Mouse (Mus musculus): ENCODE results near the gene Vmp1.
A peak's percentile ranks its signal among the peaks of the same experiment; 100 is the strongest.

Gene Vmp1

GRCm38 (mm10) chr11:86671041-86671675, 12.5 kb downstream of the Vmp1 start:
- DNase-seq: no peak

GRCm38 (mm10) chr11:86668169-86668568, 15.5 kb downstream of the Vmp1 start:
- no peak for DNase-seq

- DNase-seq: no peak
Observed at GRCm38 (mm10) chr11:86667553-86667952, 16.1 kb downstream of the Vmp1 start.

- DNase-seq: no peak
Observed at GRCm38 (mm10) chr11:86664406-86664805, 19.2 kb downstream of the Vmp1 start.

- DNase-seq: no peak
Observed at GRCm38 (mm10) chr11:86663977-86664376, 19.7 kb downstream of the Vmp1 start.

GRCm38 (mm10) chr11:86662986-86663895, 20.4 kb downstream of the Vmp1 start:
- no peak for DNase-seq

- no peak for DNase-seq
Observed at GRCm38 (mm10) chr11:86657863-86658262, 25.8 kb downstream of the Vmp1 start.

GRCm38 (mm10) chr11:86656849-86657567, 26.6 kb downstream of the Vmp1 start:
- DNase-seq: no peak

- DNase-seq: no peak
Observed at GRCm38 (mm10) chr11:86655671-86656070, 28.0 kb downstream of the Vmp1 start.

- no peak for DNase-seq
Observed at GRCm38 (mm10) chr11:86654096-86654495, 29.5 kb downstream of the Vmp1 start.

- peak; percentile 36 to 69 for DNase-seq
Observed at GRCm38 (mm10) chr11:86653446-86653845, 30.2 kb downstream of the Vmp1 start.

GRCm38 (mm10) chr11:86652578-86652979, 31.1 kb downstream of the Vmp1 start:
- peak in 1 of 2 experiments; percentile 20 for DNase-seq

GRCm38 (mm10) chr11:86650676-86651075, 33.0 kb downstream of the Vmp1 start:
- no peak for DNase-seq

- DNase-seq: no peak
Observed at GRCm38 (mm10) chr11:86649542-86649941, 34.1 kb downstream of the Vmp1 start.

GRCm38 (mm10) chr11:86647706-86648447, 35.8 kb downstream of the Vmp1 start:
- no peak for DNase-seq

GRCm38 (mm10) chr11:86646885-86647459, 36.7 kb downstream of the Vmp1 start:
- DNase-seq: no peak

GRCm38 (mm10) chr11:86646136-86646834, 37.4 kb downstream of the Vmp1 start:
- DNase-seq: peak; percentile 73 to 83

GRCm38 (mm10) chr11:86644553-86644952, 39.1 kb downstream of the Vmp1 start:
- DNase-seq: no peak

- no peak for DNase-seq
Observed at GRCm38 (mm10) chr11:86641714-86642113, 41.9 kb downstream of the Vmp1 start.

GRCm38 (mm10) chr11:86637697-86638096, 45.9 kb downstream of the Vmp1 start:
- DNase-seq: no peak

GRCm38 (mm10) chr11:86634396-86634795, 49.2 kb downstream of the Vmp1 start:
- peak in 1 of 2 experiments; percentile 51 for DNase-seq

- no peak for DNase-seq
Observed at GRCm38 (mm10) chr11:86629941-86630340, 53.7 kb downstream of the Vmp1 start.

Data from lung, adult 18-20 months (tissue).